Mouse (Mus musculus) ES-Bruce4 (cell line): ENCODE results near the gene Orai3.

Source experiments
- CTCF ChIP-seq: IDR thresholded peaks from one replicate; pipeline ENCODE4 v1.8.1; 2011; ENCODE audit warnings: low read depth, low read length
- POLR2A ChIP-seq: IDR thresholded peaks from one replicate; pipeline ENCODE4 v1.8.1; 2011; ENCODE audit warnings: low read length; ENCODE audit not compliant: insufficient read depth

DNA sequence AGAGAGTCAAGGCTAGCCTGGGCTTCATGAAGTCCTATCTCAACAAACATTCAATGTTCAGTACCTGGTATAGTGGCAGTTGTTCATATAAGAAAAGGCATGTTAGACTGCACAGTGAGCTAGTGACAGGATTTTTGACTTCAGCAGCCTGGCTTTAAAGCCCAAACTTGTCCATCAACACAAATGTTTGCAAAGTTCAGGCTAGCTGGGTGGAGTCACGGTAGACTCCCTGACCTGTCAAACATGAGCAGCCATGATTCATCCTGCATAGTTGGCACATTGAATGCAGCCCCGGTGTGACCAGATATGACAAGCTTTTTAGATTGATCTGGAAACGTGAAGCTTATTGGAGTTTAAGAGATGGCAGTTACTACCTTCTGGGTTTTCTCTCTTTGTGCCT, 2.5 kb downstream of the Orai3 start:
- TF ChIP-seq CTCF: no peak
- TF ChIP-seq POLR2A: no peak
